Mouse (Mus musculus): ENCODE results near the gene Atp8a2. TPM values are rescaled to one million over a fixed set of nuclear protein-coding genes. Genes with fewer than 3 reads are reported as not detected.

The Atp8a2 gene
- polyA plus RNA-seq, 1 experiment from 2014 or later: 10.3 TPM

DNA sequence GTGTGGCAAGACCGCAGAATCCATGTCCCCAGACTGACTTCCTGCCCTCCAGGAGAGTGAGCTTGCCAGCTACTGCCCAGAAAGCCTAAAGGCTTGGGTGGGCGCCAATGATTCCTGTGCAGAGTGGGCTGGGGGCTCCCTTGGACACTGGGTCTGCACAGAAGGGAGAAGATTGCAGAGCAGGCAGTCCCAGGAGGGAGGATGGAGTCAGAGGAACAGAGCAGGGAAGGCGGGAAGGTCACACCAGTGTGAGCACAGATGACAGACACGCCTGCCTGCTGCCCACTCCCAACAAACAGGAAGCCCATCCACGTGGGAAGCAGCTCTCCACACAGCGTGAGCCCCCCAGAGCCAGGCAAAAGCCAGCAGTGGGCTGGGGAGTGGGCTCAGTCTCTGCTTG lies 547.6 kb downstream of the Atp8a2 start:
- no peaks in the 10 kb centered on the region for H3K27me3 ChIP-seq (ENCODE audit: control insufficient read depth, insufficient read depth, low read length)
- no peak overlapping the region for H3K4me3 ChIP-seq (ENCODE audit: low read depth, low read length)
- no peaks in the 10 kb centered on the region for H3K36me3 ChIP-seq (ENCODE audit: control insufficient read depth, insufficient read depth, low read length)
- WGBS: 71% methylated on average over 6 of the region's 6 CpGs
- DNase-seq (ENCODE audit: low spot score) (no peak), ATAC-seq (ENCODE audit: low FRiP score) (no peak)
- H3K4me2 ChIP-seq (replicated peaks; ENCODE audit: low read depth, low read length): no peak overlapping the region
- H3K9me3 ChIP-seq (ENCODE audit: control insufficient read depth, low read length): no peaks in the 10 kb centered on the region
- no peaks in the 10 kb centered on the region; the same call in 1 of the 2 replicates for H3K4me1 ChIP-seq (replicated peaks; ENCODE audit: control insufficient read depth, insufficient read depth, low read length)
- H3K27ac ChIP-seq (ENCODE audit: low read depth, low read length): no peak overlapping the region
- H3K9ac ChIP-seq (ENCODE audit: low read depth, low read length): no peak overlapping the region

DNA sequence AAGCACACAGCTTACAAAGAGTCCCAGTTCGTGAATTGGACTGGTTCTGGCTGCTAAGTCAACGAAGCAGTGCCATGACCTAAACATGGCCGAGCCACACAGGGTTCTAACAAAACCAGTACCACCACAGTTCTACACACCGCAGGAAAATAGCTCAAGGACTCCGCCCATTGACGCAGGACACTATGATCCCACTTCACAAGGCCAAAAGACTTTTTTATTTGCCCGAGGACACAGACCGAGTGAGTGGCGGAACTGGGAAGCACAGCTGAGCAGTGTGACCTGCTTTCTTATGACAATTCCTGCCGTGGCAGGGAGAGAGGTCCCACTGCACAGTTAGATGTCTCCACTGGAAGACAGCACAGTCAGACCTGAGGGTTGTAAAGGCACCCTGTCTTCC lies 548.4 kb downstream of the Atp8a2 start:
- Histone ChIP-seq H3K27me3 (ENCODE audit: control insufficient read depth, insufficient read depth, low read length) (no peaks in the 10 kb centered on the region), H3K4me3 (ENCODE audit: low read depth, low read length) (no peak overlapping the region), H3K9ac (ENCODE audit: low read depth, low read length) (no peak overlapping the region), H3K9me3 (ENCODE audit: control insufficient read depth, low read length) (no peaks in the 10 kb centered on the region), H3K36me3 (ENCODE audit: control insufficient read depth, insufficient read depth, low read length) (no peaks in the 10 kb centered on the region), H3K4me1 (replicated peaks; ENCODE audit: control insufficient read depth, insufficient read depth, low read length) (no peaks in the 10 kb centered on the region; the same call in 1 of the 2 replicates), H3K4me2 (replicated peaks; ENCODE audit: low read depth, low read length) (no peak overlapping the region), H3K27ac (ENCODE audit: low read depth, low read length) (no peak overlapping the region)
- WGBS: 89% methylated on average over 10 of the region's 10 CpGs
- DNase-seq (ENCODE audit: low spot score): no peak
- no peak for ATAC-seq (ENCODE audit: low FRiP score)

DNA sequence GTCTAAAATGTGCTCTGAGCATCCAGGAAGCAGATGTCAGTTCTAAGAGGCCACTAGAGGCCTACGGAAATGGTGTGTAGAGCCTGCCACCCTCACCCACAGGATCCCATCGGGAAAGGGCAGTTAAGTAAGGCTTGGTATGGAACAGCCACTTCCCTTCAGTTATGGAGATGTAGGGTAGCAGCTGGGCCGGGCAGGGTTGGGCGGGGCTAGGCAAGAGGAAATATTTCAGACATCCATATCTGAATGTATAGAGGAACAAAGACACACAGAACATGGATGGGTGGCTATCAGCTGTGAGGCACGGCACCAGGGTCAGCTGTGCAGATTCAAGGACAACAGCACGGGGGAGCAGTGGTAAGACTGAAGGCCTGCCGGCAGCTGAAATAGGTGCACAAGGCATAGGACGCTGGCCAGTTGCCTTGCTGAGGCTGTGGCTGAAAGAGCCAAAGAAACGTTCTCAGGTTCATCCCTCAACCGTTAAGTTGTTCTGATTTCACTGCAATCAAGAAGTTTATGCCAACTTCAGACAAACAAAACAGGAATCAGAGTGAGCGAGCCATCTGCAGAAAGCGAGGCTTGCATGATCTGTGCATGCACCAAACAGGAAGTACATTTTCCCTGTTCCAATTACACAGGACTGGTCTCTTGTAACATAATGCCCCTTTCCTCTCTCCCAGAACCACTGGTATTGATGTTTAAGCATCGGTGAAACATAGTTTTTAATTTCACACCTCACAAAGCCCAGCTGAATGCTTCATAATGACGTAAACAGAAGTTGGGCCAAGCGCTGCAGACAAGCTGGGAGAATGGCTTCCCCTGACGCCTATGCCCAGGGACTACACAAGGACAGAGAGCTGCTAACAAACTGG lies 549.9 kb downstream of the Atp8a2 start:
- H3K27ac ChIP-seq (ENCODE audit: low read depth, low read length): no peak overlapping the region
- H3K4me1 ChIP-seq (replicated peaks; ENCODE audit: control insufficient read depth, insufficient read depth, low read length): no peaks in the 10 kb centered on the region; the same call in 1 of the 2 replicates
- no peaks in the 10 kb centered on the region for H3K9me3 ChIP-seq (ENCODE audit: control insufficient read depth, low read length)
- H3K27me3 ChIP-seq (ENCODE audit: control insufficient read depth, insufficient read depth, low read length): no peaks in the 10 kb centered on the region
- no peaks in the 10 kb centered on the region for H3K36me3 ChIP-seq (ENCODE audit: control insufficient read depth, insufficient read depth, low read length)
- no peak overlapping the region for H3K4me3 ChIP-seq (ENCODE audit: low read depth, low read length)
- DNase-seq (ENCODE audit: low spot score) (peak; percentile 8), ATAC-seq (ENCODE audit: low FRiP score) (no peak)
- H3K9ac ChIP-seq (ENCODE audit: low read depth, low read length): no peak overlapping the region
- WGBS: 74% methylated on average over 16 of the region's 16 CpGs
- no peak overlapping the region for H3K4me2 ChIP-seq (replicated peaks; ENCODE audit: low read depth, low read length)

DNA sequence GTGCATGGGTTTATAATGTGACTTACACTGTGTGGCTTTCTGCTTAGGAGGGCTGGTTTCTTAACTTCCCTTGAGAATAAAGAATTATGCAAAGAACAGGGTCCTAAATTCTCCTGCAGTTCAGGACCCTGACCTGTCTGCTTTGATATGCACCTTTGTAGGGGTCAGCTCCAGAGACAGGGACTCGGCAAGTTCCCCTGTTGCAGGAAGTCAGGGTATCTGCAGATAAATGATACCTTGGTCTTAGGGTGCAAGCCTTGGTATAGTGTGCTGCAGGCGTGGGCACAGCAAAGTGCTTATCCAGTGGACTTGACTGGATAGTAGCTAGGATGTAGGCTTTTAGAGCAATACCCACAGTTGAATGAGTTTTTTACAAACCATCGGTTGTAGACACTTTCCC lies 552.1 kb downstream of the Atp8a2 start:
- Histone ChIP-seq H3K4me1 (replicated peaks; ENCODE audit: control insufficient read depth, insufficient read depth, low read length) (no peaks in the 10 kb centered on the region; the same call in none of the 2 replicates), H3K36me3 (ENCODE audit: control insufficient read depth, insufficient read depth, low read length) (no peaks in the 10 kb centered on the region), H3K27me3 (ENCODE audit: control insufficient read depth, insufficient read depth, low read length) (no peaks in the 10 kb centered on the region), H3K9ac (ENCODE audit: low read depth, low read length) (no peak overlapping the region), H3K4me2 (replicated peaks; ENCODE audit: low read depth, low read length) (no peak overlapping the region), H3K27ac (ENCODE audit: low read depth, low read length) (no peak overlapping the region), H3K4me3 (ENCODE audit: low read depth, low read length) (no peak overlapping the region), H3K9me3 (ENCODE audit: control insufficient read depth, low read length) (no peaks in the 10 kb centered on the region)
- 68% methylated on average over 3 of the region's 3 CpGs for WGBS
- DNase-seq (ENCODE audit: low spot score) (no peak), ATAC-seq (ENCODE audit: low FRiP score) (no peak)

DNA sequence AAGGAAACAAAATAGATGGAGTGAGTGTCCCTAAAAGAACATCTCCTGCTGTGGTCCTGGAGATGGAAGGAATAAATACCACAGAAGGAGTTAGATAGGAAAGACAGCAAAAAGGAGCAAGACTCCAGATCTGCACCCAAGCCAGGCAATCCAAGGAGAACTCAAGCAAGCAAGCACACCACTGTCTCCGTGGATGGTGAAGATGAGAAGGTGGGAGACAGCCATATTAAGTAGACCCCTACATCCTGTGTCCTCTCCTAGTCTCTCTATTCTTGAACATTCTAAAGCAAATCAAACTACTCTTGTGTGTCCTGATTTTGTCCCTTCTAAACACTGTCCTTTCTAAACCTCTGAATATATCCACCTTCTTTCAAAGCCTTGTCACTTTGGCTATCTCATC lies 552.8 kb downstream of the Atp8a2 start:
- Histone ChIP-seq H3K9me3 (ENCODE audit: control insufficient read depth, low read length) (no peaks in the 10 kb centered on the region), H3K27ac (ENCODE audit: low read depth, low read length) (no peak overlapping the region), H3K27me3 (ENCODE audit: control insufficient read depth, insufficient read depth, low read length) (no peaks in the 10 kb centered on the region), H3K4me1 (replicated peaks; ENCODE audit: control insufficient read depth, insufficient read depth, low read length) (no peaks in the 10 kb centered on the region; the same call in none of the 2 replicates), H3K4me3 (ENCODE audit: low read depth, low read length) (no peak overlapping the region), H3K4me2 (replicated peaks; ENCODE audit: low read depth, low read length) (no peak overlapping the region), H3K9ac (ENCODE audit: low read depth, low read length) (no peak overlapping the region), H3K36me3 (ENCODE audit: control insufficient read depth, insufficient read depth, low read length) (no peaks in the 10 kb centered on the region)
- ATAC-seq (ENCODE audit: low FRiP score) (no peak), DNase-seq (ENCODE audit: low spot score) (no peak)
- 87% methylated on average over 1 of the region's 1 CpGs for WGBS

DNA sequence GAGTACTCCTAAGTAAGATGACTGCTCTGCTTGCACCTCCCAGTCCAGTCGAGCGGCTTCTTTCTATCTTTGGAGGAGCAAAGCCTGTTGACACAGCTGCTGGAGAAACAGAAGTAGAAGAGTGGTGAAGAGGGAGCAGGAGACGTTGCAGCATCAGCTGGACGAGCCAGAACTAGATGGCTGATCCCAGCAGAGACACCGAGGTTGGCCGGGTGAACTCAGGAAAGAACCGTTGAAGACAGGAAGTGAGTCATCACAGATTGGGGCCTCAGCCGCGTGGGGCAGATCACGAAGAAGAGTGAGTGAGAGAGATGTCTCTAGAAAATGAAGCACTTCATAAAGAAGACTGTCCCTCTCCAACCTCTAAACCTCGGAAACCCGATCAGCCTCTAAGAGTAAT lies 553.4 kb downstream of the Atp8a2 start:
- Histone ChIP-seq H3K4me3 (ENCODE audit: low read depth, low read length) (no peak overlapping the region), H3K9me3 (ENCODE audit: control insufficient read depth, low read length) (no peaks in the 10 kb centered on the region), H3K9ac (ENCODE audit: low read depth, low read length) (no peak overlapping the region), H3K4me1 (replicated peaks; ENCODE audit: control insufficient read depth, insufficient read depth, low read length) (no peaks in the 10 kb centered on the region; the same call in none of the 2 replicates), H3K36me3 (ENCODE audit: control insufficient read depth, insufficient read depth, low read length) (no peaks in the 10 kb centered on the region), H3K4me2 (replicated peaks; ENCODE audit: low read depth, low read length) (no peak overlapping the region), H3K27me3 (ENCODE audit: control insufficient read depth, insufficient read depth, low read length) (no peaks in the 10 kb centered on the region), H3K27ac (ENCODE audit: low read depth, low read length) (no peak overlapping the region)
- ATAC-seq (ENCODE audit: low FRiP score) (no peak), DNase-seq (ENCODE audit: low spot score) (no peak)
- WGBS: 62% methylated on average over 12 of the region's 12 CpGs

DNA sequence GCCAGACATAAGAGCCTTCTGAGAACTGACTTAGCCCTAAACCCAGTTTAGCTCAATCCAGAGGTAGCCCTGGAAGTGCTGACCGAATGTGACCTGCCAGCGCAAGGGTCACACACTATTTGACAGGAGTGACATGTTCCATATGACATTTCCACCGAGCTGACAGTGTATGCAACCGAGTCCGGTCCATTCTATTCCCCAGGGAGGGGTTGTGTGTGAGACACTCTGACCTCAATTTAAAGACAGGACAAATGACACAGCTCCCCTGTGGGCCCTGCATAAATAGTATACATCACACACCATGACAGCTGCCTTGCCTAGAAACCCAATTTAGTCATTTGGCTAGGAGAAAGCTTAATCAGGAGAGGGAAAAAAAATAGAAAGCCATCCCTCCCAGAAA lies 555.1 kb downstream of the Atp8a2 start:
- Histone ChIP-seq H3K4me1 (replicated peaks; ENCODE audit: control insufficient read depth, insufficient read depth, low read length) (no peaks in the 10 kb centered on the region; the same call in 1 of the 2 replicates), H3K27me3 (ENCODE audit: control insufficient read depth, insufficient read depth, low read length) (no peaks in the 10 kb centered on the region), H3K9ac (ENCODE audit: low read depth, low read length) (no peak overlapping the region), H3K36me3 (ENCODE audit: control insufficient read depth, insufficient read depth, low read length) (no peaks in the 10 kb centered on the region), H3K4me2 (replicated peaks; ENCODE audit: low read depth, low read length) (no peak overlapping the region), H3K4me3 (ENCODE audit: low read depth, low read length) (no peak overlapping the region), H3K27ac (ENCODE audit: low read depth, low read length) (no peak overlapping the region), H3K9me3 (ENCODE audit: control insufficient read depth, low read length) (no peaks in the 10 kb centered on the region)
- WGBS: 36% methylated on average over 5 of the region's 5 CpGs
- ATAC-seq (ENCODE audit: low FRiP score): peak; percentile 92
- peak; percentile 66 for DNase-seq (ENCODE audit: low spot score)

DNA sequence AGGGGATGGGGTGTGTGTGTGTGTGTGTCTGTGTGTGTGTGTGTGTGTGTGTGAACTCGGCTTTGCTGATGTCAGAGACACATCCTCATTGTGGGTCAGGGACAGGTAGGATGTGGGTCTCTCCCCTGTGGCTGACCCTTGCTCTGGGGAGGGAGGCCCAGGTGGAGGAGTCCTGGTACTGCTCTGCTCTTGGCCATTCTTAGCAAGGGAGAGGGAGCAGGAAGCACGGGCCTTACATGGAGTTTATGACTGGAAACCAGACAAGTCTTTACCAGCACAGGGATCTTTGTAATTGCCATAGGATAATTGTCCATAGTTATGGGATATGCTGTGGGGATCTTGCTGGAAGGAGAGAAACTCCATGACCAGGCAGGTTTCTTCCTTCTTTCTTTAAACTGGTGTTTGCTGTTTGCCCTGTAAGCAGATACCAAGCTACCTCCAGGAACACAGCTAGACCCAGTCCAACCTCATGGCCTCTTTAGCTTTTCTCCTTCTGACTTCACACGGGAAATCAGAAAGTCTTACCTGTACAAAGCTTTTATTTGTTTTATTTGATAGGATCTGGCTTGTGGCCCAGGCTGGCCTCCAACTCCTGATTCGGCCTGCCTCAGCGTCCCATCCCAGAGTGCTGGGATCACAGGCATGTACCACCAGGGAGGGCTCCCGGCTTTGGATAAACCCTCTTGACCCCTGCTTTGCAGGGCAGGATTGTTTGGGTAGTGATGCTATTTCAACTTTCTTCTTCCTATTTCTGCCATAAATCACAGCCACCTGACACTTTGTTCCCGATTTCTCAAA lies 557.9 kb downstream of the Atp8a2 start:
- no peaks in the 10 kb centered on the region for H3K36me3 ChIP-seq (ENCODE audit: control insufficient read depth, insufficient read depth, low read length)
- WGBS: 62% methylated on average over 7 of the region's 7 CpGs
- DNase-seq (ENCODE audit: low spot score) (no peak), ATAC-seq (ENCODE audit: low FRiP score) (no peak)
- no peaks in the 10 kb centered on the region for H3K27me3 ChIP-seq (ENCODE audit: control insufficient read depth, insufficient read depth, low read length)
- no peak overlapping the region for H3K9ac ChIP-seq (ENCODE audit: low read depth, low read length)
- no peak overlapping the region for H3K4me2 ChIP-seq (replicated peaks; ENCODE audit: low read depth, low read length)
- no peaks in the 10 kb centered on the region; the same call in 1 of the 2 replicates for H3K4me1 ChIP-seq (replicated peaks; ENCODE audit: control insufficient read depth, insufficient read depth, low read length)
- H3K4me3 ChIP-seq (ENCODE audit: low read depth, low read length): no peak overlapping the region
- H3K27ac ChIP-seq (ENCODE audit: low read depth, low read length): no peak overlapping the region
- H3K9me3 ChIP-seq (ENCODE audit: control insufficient read depth, low read length): no peaks in the 10 kb centered on the region
